Mouse (Mus musculus): ENCODE results near the gene Slc22a4.

DNA sequence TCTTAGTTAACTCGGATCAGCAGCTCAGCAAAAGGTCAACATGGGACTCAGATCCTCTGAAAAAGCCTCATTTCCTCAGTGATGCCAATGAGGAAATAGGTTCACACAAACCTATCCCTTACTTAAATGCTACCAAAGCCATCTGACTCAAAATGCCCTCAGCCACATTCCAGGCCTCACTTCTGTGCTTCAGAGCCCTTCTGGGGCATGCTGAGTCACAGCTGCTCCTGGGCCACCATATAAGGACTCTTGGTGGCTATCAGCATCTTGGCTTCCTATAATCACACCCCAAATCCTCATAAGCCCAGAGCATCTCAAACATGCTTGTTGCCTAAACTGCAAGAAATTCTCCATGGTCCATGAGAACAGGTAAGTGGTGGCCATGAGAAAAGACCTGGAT lies 71.3 kb downstream of the Slc22a4 start:
- TF ChIP-seq CTCF (IDR thresholded peaks at IDR 0.05; ENCODE audit: low read depth) (no peak), EP300 (IDR thresholded peaks at IDR 0.05; ENCODE audit: low read depth) (no peak)

All from heart, postnatal 0 days (tissue).